Mouse (Mus musculus): ENCODE measurements around the gene Acot4.
A peak's percentile ranks its signal among the peaks of the same experiment; 100 is the strongest.

- TF ChIP-seq CHD2 (IDR thresholded peaks at IDR 0.05; ENCODE audit: low read depth, low read length) (no peak), ZC3H11A (IDR thresholded peaks at IDR 0.05; ENCODE audit: borderline replicate concordance, low read depth, low read length) (no peak), ZNF384 (IDR thresholded peaks at IDR 0.05; ENCODE audit: low read depth, low read length) (no peak), HCFC1 (IDR thresholded peaks at IDR 0.05; ENCODE audit: borderline replicate concordance, insufficient read depth, low read length) (0 out of 2 replicates have a peak, but pooled peaks have one; percentile 3), MAFK (IDR thresholded peaks at IDR 0.05; ENCODE audit: insufficient read depth, low read depth, low read length) (no peak)
Measured at GRCm38 (mm10) chr12:84053679-84054391, 15.7 kb downstream of the Acot4 start.
